Mouse (Mus musculus): ENCODE data around the gene Dennd1a.

The Dennd1a gene

GRCm38 (mm10) chr2:37776016-37776415 lies 511.2 kb downstream of the Dennd1a start, which contains the start of gene Crb2:
Gene Crb2, plus strand, starts transcription at chr2:37776249.
- no peak for DNase-seq (ENCODE audit: low spot score)

- DNase-seq (ENCODE audit: low spot score), result no peak
These were observed 512.6 kb downstream of the Dennd1a start for GRCm38 (mm10) chr2:37774571-37774970.

DNA sequence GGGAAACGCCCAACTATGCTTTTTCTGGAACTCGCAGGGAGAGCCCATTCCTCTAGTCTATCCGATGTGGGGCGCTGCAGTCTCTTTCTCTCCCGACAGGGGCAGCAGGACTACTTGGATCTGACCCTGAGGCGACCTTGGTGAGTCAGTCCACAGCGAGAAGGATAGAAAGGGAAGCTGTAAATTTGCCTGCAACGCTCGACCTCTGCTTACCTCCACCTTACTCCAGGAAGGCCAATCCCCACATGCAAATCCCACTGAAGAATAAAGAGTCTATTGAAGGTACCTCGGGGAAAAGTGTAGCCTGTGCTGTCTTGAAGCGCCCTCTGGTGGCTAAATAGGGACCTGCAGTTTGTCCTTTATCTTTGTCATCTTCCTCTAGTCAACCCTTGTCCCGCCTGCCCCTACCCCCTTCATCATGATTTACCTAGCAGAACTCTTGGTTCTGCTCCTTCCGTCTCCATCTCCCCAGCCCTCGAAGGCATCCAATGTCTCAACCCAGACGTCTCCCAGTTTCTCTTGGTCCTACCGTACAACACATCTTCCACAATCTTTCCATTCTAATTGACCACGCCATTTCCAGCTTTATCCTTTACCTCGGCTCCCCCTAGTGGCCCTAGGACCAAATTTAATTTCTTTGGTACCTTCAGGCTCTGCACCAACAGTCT lies 515.4 kb downstream of the Dennd1a start:
- peak; percentile 76 for DNase-seq (ENCODE audit: low spot score)

DNA sequence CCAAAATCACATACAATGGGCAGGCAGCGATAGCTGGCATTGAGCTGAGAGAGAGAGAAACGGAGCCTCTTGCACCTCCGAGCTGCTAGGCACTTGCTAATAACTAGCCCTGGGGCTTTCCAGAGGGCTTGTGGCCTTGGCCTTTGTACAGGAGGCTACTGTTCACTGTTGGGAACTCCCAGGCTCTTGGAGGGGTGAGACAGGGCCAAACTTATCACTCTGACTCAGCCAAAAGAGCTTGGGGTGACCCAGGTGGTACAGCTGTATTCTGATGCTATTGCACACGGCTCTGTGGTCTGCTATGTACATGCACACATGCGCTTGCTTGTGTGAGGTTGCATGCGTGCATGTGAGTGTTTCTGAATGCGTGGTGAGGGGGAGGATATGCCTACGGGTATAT lies 517.4 kb downstream of the Dennd1a start:
- no peak for DNase-seq (ENCODE audit: low spot score)

GRCm38 (mm10) chr2:37768903-37769302 lies 518.3 kb downstream of the Dennd1a start:
- no peak for DNase-seq (ENCODE audit: low spot score)

DNA sequence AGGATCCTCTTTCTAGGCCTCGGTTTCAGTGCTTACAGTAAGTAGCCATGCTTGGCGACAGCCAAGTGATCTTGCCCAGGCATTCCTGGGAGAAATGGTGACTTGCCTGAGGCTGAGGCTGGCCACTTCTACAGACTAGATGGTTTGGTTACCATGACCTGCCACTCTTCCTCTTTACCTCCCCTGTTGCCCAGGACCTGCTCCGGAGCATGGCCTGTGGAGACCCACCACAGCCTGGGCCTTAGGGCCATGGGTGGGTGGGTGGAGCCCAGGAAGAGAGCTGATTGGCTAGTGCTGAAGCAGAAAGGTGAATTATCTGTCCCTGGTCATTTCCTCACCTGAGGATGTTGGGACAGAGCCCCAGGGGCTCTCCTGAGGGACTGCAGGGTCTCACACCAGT lies 519.5 kb downstream of the Dennd1a start:
- DNase-seq (ENCODE audit: low spot score), result no peak

- no peak for DNase-seq (ENCODE audit: low spot score)
These were observed 520.1 kb downstream of the Dennd1a start for GRCm38 (mm10) chr2:37767080-37767547.

DNA sequence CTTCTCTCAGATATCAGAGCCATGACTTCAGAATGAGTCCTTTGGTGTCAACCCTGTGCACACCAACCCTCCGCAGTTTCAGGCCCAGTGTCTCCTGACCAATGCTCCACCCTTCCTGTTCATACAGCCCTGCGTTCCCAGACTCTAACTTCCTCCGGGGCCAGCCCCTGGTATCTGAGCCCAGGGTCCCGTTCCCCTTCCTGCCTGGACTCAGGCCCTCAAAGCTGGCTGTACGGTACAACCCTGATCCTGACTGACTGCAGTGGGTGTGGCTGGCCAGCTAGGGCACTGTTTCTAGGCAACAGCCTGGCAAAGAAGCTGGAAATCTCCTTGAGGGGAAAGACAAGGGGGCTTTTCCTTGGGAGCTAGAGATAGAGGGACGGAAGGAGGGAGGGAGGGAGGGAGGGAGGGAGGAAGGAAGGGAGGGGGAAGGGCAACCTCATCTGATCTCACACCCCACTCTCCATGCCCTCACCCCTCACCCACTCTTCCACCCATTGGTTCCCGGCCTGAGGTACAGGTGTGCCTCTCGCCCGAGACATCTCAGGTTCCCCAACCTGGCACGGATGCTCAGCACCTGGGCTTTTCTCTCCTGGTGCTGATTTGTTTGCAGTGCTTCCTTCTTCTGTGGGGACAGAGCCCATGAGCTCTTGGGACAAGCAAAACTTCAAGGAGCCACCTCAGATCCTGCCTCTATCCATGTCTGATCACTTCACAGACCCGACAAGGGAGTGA lies 521.0 kb downstream of the Dennd1a start:
- no peak for DNase-seq (ENCODE audit: low spot score)

- DNase-seq (ENCODE audit: low spot score), result peak; percentile 19
These were observed 522.1 kb downstream of the Dennd1a start for GRCm38 (mm10) chr2:37765082-37765483.

DNA sequence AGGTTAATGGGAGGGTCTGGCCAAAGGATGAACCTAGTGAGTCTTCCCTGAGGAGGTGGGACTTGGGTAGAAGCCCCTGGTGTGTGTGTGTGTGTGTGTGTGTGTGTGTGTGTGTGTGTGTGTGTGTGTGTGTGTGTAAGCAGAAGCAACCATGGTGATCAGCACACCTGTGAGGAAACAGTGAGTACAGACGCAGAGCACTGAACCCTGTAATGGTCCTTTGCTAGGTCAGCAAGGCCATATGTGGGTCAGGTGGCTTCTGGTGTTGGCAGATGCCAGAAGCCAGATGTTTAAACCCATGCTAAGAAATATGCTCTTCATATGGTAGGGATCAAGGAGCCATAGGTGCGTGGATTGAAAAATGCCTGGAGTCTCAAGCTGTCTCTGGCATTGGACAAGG lies 522.7 kb downstream of the Dennd1a start:
- DNase-seq (ENCODE audit: low spot score), result no peak

GRCm38 (mm10) chr2:37763638-37764037 lies 523.6 kb downstream of the Dennd1a start:
- DNase-seq (ENCODE audit: low spot score), result no peak

DNA sequence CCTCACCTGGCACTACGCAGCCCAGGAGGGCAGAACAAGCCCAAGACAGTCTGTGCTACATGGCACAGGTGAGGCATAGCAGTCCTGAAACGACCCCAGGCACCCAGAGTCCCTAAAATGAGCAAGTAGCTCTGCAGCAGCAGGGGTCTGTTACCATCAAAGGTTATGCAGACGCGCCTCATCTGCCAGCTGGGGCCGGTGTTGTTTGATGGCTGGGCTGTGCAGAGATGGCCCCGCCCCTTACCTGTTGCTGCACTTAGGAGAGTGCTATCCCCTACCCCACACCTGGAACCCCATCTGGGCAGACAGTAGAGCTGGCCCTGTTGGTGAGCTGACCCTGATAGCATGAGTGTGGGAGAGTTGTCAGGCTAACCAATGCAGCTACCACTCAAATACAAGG lies 526.6 kb downstream of the Dennd1a start:
- no peak for DNase-seq (ENCODE audit: low spot score)

DNA sequence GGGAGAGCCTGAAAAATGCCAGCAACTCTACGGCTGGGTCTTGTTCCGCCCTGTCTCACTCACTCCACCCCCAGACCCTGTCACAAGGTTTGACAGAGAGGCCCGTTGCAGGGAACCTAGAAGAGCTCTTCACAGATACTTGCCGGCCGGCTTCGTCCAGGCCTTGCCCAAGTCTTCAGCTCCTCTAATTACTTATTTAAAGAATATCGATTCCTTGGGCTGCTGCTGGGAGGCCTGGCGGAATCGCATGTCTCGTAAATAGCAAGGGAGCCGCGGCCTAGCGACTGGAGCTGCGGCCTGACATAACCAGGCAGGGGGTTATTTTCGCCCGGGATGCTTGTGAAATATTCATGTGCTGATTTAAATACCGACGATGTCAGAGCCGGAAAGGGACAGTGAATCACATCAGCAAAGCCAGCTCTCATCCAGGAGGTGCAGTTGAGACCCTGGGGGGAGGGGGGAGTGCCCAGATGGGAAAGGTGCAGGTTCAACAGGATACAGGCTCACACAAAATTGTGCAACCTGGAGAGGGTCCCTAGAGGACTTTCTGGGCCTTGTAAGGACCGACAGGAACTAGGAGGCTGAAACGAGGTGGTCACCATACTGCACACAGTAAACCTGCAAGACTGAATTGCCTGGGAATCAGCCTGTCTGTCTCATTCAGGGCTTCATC lies 528.7 kb downstream of the Dennd1a start:
- no peak for DNase-seq (ENCODE audit: low spot score)

DNA sequence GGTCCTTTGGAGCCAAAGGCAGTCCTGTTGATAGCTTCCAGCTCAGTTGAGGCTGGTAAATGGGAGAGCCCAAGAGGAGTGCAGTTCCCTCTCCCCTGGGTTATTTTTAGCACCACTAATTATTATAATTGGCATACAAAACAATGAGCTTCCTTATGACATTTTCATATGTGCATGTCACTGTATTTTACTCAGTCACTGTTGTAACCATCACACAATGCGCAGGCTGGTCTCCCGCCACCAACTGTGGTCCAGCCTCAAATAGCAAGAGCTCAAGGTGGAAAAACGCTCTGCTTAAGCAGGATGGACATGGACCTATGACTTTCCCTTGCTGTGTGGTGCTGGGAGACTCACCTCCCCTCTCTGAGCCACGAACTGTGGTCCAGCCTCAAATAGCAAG lies 529.4 kb downstream of the Dennd1a start:
- no peak for DNase-seq (ENCODE audit: low spot score)

- DNase-seq (ENCODE audit: low spot score), result no peak
These were observed 530.2 kb downstream of the Dennd1a start for GRCm38 (mm10) chr2:37757016-37757415.

GRCm38 (mm10) chr2:37756220-37756930 lies 530.8 kb downstream of the Dennd1a start:
- DNase-seq (ENCODE audit: low spot score), result no peak

GRCm38 (mm10) chr2:37751114-37751513 lies 536.1 kb downstream of the Dennd1a start:
- no peak for DNase-seq (ENCODE audit: low spot score)

DNA sequence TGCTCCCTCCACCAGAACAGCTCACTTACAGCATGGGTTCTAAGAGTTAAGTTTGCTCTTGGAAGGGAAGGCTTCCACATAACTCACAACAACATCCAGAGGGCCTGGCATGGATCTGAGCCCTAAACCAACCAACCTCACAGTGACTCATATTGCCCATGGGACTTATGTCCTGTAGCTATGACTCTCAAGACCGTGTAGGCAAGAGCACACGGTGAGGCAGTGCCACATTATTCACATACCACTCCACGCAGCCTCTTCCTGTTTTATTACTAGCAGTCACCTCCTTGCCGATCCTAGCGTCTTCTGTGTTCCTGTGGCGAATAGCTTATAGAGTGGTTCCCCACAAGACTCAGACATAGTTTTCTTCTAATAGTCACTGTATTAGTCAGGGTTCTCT lies 537.9 kb downstream of the Dennd1a start:
- DNase-seq (ENCODE audit: low spot score), result no peak

Data from T-cell, adult 2 months (primary cell).